Mouse (Mus musculus) heart, adult 2 months (tissue): ENCODE data around the gene Tmem131l. TPM values are rescaled to one million over a fixed set of nuclear protein-coding genes. Genes with fewer than 3 reads are reported as not detected.
A peak's percentile ranks its signal among the peaks of the same experiment; 100 is the strongest.

Source experiments
- DNase-seq, 2 experiments: peaks; one replicate each; pipeline ENCODE4 v3.0.0; 2021
- H3K27ac ChIP-seq: fragments of 200-600 bp; 2 replicates; pipeline ENCODE4 v1.8.1; 2022
- H3K27me3 ChIP-seq: fragments of 200-500 bp; 2 replicates; pipeline ENCODE4 v1.6.1; 2012; ENCODE audit warnings: mild to moderate bottlenecking, low read length, inconsistent platforms, mixed read lengths; ENCODE audit not compliant: control insufficient read depth, insufficient read depth
- H3K36me3 ChIP-seq: fragments of 200-500 bp; 2 replicates; pipeline ENCODE4 v1.6.1; 2012; ENCODE audit warnings: low read length, inconsistent platforms; ENCODE audit not compliant: control insufficient read depth, insufficient read depth
- H3K4me1 ChIP-seq: fragments of 200-500 bp; 2 replicates; pipeline ENCODE4 v1.6.1; 2011; ENCODE audit warnings: low read length; ENCODE audit not compliant: control insufficient read depth, insufficient read depth
- H3K4me3 ChIP-seq: fragments of 200-600 bp; 2 replicates; pipeline ENCODE4 v1.8.1; 2022
- H3K79me2 ChIP-seq: fragments of 200-500 bp; replicated peaks from 2 replicates; pipeline ENCODE4 v1.6.1; 2012; ENCODE audit warnings: mild to moderate bottlenecking, inconsistent platforms, low read length, moderate library complexity, mixed read lengths; ENCODE audit not compliant: control insufficient read depth, insufficient read depth
- H3K9ac ChIP-seq: fragments of 200-500 bp; 2 replicates; pipeline ENCODE4 v1.6.1; 2012; ENCODE audit warnings: low read depth, mild to moderate bottlenecking, control low read depth, inconsistent platforms, low read length, mixed read lengths
- CTCF ChIP-seq: fragments of 200-600 bp; IDR thresholded peaks from 2 replicates; pipeline ENCODE4 v1.8.1; 2022; ENCODE audit warnings: antibody characterized with exemption, mild to moderate bottlenecking, moderate library complexity
- EP300 ChIP-seq: fragments of 200-500 bp; IDR thresholded peaks from 2 replicates; pipeline ENCODE4 v1.6.1; 2011; ENCODE audit warnings: low read depth, low read length, control low read depth; ENCODE audit not compliant: insufficient read depth
- POLR2A ChIP-seq: fragments of 200-500 bp; IDR thresholded peaks from 2 replicates; pipeline ENCODE4 v1.6.1; 2011; ENCODE audit warnings: mild to moderate bottlenecking, low read depth, low read length, control low read depth; ENCODE audit not compliant: insufficient read depth
- WGBS: fragments of 180-500 bp; shearing (Covaris S2); methylation state at CpG from one replicate; pipeline ENCODE4 v1.1.7; 2018; 5-methylcytosine and 5-hydroxymethylcytosine counted together
- intact Hi-C: fragments of 180-260 bp; cut with DNase I; formaldehyde crosslinking; loops from one replicate; pipeline ENCODE4 v1.15.1; 2025
- polyA plus RNA-seq: library from polyadenylated mRNA; depleted of rRNA; stranded (reverse); fragments of >200 nt; gene quantifications from 2 replicates; pipeline ENCODE4 v1.2.3, GENCODE M21; 2012
- total RNA-seq, 2 experiments: library from RNA; stranded (reverse); gene quantifications; 2 replicates each; pipeline ENCODE4 v1.2.3; 2021

The Tmem131l gene
- total and polyA plus RNA-seq, 3 experiments = 17.3 to 23.4 (median 22.0) TPM

- DNase-seq = no peak
- Histone ChIP-seq H3K9ac (no peak overlapping the region), H3K36me3 (no peaks in the 10 kb centered on the region), H3K4me1 (peaks cover 5% of the 10 kb centered on the region), H3K27ac (no peak overlapping the region), H3K79me2 (0 out of 2 replicates have a peak, but pooled peaks cover 2% of the 10 kb centered on the region), H3K4me3 (no peak overlapping the region), H3K27me3 (no peaks in the 10 kb centered on the region)
- intact Hi-C loops = no loop called here
- TF ChIP-seq POLR2A (no peak), CTCF (no peak), EP300 (no peak)
- WGBS = 85% methylated on average over 6 of the region's 6 CpGs
Measured at GRCm38 (mm10) chr3:83985426-83985825, 54.5 kb downstream of the Tmem131l start.

- no peak overlapping the region for H3K9ac ChIP-seq
- DNase-seq = no peak
- 49% methylated on average over 4 of the region's 4 CpGs for WGBS
- H3K36me3 ChIP-seq = no peaks in the 10 kb centered on the region
- 0 out of 2 replicates have a peak, but pooled peaks cover 2% of the 10 kb centered on the region for H3K79me2 ChIP-seq
- H3K4me3 ChIP-seq = no peak overlapping the region
- H3K27ac ChIP-seq = no peak overlapping the region
- intact Hi-C loops = no loop called here
- TF ChIP-seq POLR2A (no peak), EP300 (no peak), CTCF (no peak)
- H3K27me3 ChIP-seq = no peaks in the 10 kb centered on the region
- peaks cover 4% of the 10 kb centered on the region for H3K4me1 ChIP-seq
Measured at GRCm38 (mm10) chr3:83984379-83984778, 55.6 kb downstream of the Tmem131l start.

- Histone ChIP-seq H3K27ac (no peak overlapping the region), H3K4me1 (peaks cover 5% of the 10 kb centered on the region; the same call in 1 of the 2 replicates), H3K27me3 (no peaks in the 10 kb centered on the region), H3K79me2 (0 out of 2 replicates have a peak, but pooled peaks cover 2% of the 10 kb centered on the region), H3K9ac (no peak overlapping the region), H3K36me3 (peaks cover 2% of the 10 kb centered on the region), H3K4me3 (no peak overlapping the region)
- 94% methylated on average over 4 of the region's 4 CpGs for WGBS
- intact Hi-C loops = no loop called here
- TF ChIP-seq EP300 = no peak
- TF ChIP-seq POLR2A = no peak
- no peak for DNase-seq
Measured at GRCm38 (mm10) chr3:83982821-83983220, 57.2 kb downstream of the Tmem131l start.

GRCm38 (mm10) chr3:83980231-83980872, 59.6 kb downstream of the Tmem131l start:
- DNase-seq = no peak
- Histone ChIP-seq H3K4me3 (no peak overlapping the region), H3K4me1 (peaks cover 8% of the 10 kb centered on the region; the same call in 1 of the 2 replicates), H3K27me3 (no peaks in the 10 kb centered on the region), H3K79me2 (0 out of 2 replicates have a peak, but pooled peaks cover 2% of the 10 kb centered on the region), H3K36me3 (peaks cover 7% of the 10 kb centered on the region), H3K9ac (no peak overlapping the region), H3K27ac (no peak overlapping the region)
- intact Hi-C loops = no loop called here
- no peak for TF ChIP-seq POLR2A
- no peak for TF ChIP-seq EP300
- no peak for TF ChIP-seq CTCF
- 81% methylated on average over 6 of the region's 6 CpGs for WGBS

- TF ChIP-seq EP300 (no peak), CTCF (no peak), POLR2A (no peak)
- DNase-seq = no peak
- 0 out of 2 replicates have a peak, but pooled peaks cover 2% of the 10 kb centered on the region for H3K79me2 ChIP-seq
- H3K4me3 ChIP-seq = no peak overlapping the region
- peak overlapping the region; percentile 76 for H3K27ac ChIP-seq
- intact Hi-C loops = no loop called here
- H3K9ac ChIP-seq = no peak overlapping the region
- H3K36me3 ChIP-seq = peaks cover 7% of the 10 kb centered on the region
- peaks cover 4% of the 10 kb centered on the region; the same call in 1 of the 2 replicates for H3K4me1 ChIP-seq
- H3K27me3 ChIP-seq = no peaks in the 10 kb centered on the region
- WGBS = 82% methylated on average over 4 of the region's 4 CpGs
Measured at GRCm38 (mm10) chr3:83978497-83979410, 61.2 kb downstream of the Tmem131l start.
